Mouse (Mus musculus): ENCODE measurements around the gene Lats1. TPM values are rescaled to one million over a fixed set of nuclear protein-coding genes. Genes with fewer than 3 reads are reported as not detected.
A peak's percentile ranks its signal among the peaks of the same experiment; 100 is the strongest.

The Lats1 gene
- total and polyA plus RNA-seq, 3 experiments: 11.1 to 73.4 (median 17.8) TPM

GRCm38 (mm10) chr10:7651057-7651456 lies 30.0 kb upstream of the Lats1 start:
- TF ChIP-seq MXI1 (IDR thresholded peaks at IDR 0.05; ENCODE audit: low read depth, low read length) (no peak), RAD21 (IDR thresholded peaks at IDR 0.05; ENCODE audit: low read depth, low read length) (no peak)
- peaks cover 1 to 18% of the 10 kb centered on the region in 2 experiments for H3K36me3 ChIP-seq (ENCODE audit: control insufficient read depth in 1 of 2, insufficient read depth in 2 of 2, low read length in 2 of 2)
- H3K4me1 ChIP-seq (ENCODE audit: control insufficient read depth in 1 of 2, insufficient read depth in 2 of 2, low read length in 2 of 2): no peaks in the 10 kb centered on the region
- peaks cover 43% of the 10 kb centered on the region for H3K79me2 ChIP-seq (ENCODE audit: control insufficient read depth, insufficient read depth, low read length, poor library complexity)
- no peak overlapping the region for H3K27ac ChIP-seq (ENCODE audit: control insufficient read depth, low read depth, low read length)
- H3K9me3 ChIP-seq (replicated peaks; ENCODE audit: insufficient read depth, low read length): no peaks in the 10 kb centered on the region
- no peaks in the 10 kb centered on the region for H3K27me3 ChIP-seq (ENCODE audit: control insufficient read depth in 1 of 2, insufficient read depth in 2 of 2, low read length in 2 of 2)
- H3K4me3 ChIP-seq (ENCODE audit: control insufficient read depth in 1 of 2, insufficient read depth in 1 of 2, low read depth in 2 of 2, low read length in 2 of 2): no peak overlapping the region
- no peak for DNase-seq (ENCODE audit: low read depth, low spot score)
- H3K9ac ChIP-seq (ENCODE audit: control insufficient read depth, low read depth, low read length, poor library complexity, severe bottlenecking): no peak overlapping the region

GRCm38 (mm10) chr10:7662471-7663141 lies 18.4 kb upstream of the Lats1 start:
- Histone ChIP-seq H3K9ac (ENCODE audit: control insufficient read depth, low read depth, low read length, poor library complexity, severe bottlenecking) (peak overlapping the region; percentile 90), H3K36me3 (ENCODE audit: control insufficient read depth in 1 of 2, insufficient read depth in 2 of 2, low read length in 2 of 2) (peaks cover 1 to 29% of the 10 kb centered on the region in 2 experiments; a peak in 3 of 4 replicates), H3K9me3 (replicated peaks; ENCODE audit: insufficient read depth, low read length) (no peaks in the 10 kb centered on the region), H3K4me3 (ENCODE audit: control insufficient read depth in 1 of 2, insufficient read depth in 1 of 2, low read depth in 2 of 2, low read length in 2 of 2) (peak overlapping the region; percentile 76 to 87), H3K27me3 (ENCODE audit: control insufficient read depth in 1 of 2, insufficient read depth in 2 of 2, low read length in 2 of 2) (no peaks in the 10 kb centered on the region), H3K4me1 (ENCODE audit: control insufficient read depth in 1 of 2, insufficient read depth in 2 of 2, low read length in 2 of 2) (peaks cover 5 to 8% of the 10 kb centered on the region in 2 experiments), H3K27ac (ENCODE audit: control insufficient read depth, low read depth, low read length) (peak overlapping the region; percentile 93), H3K79me2 (ENCODE audit: control insufficient read depth, insufficient read depth, low read length, poor library complexity) (peaks cover 49% of the 10 kb centered on the region)
- TF ChIP-seq E2F4 (IDR thresholded peaks at IDR 0.05; ENCODE audit: borderline replicate concordance, low read depth, low read length) (peak; percentile 49; the same call in 1 of the 2 replicates), MAZ (IDR thresholded peaks at IDR 0.05; ENCODE audit: low read depth, low read length) (peak; percentile 95), GATA1 (IDR thresholded peaks at IDR 0.05; ENCODE audit: low read depth, low read length) (peak; percentile 90), ETS1 (IDR thresholded peaks at IDR 0.05; ENCODE audit: low read depth, low read length) (0 out of 2 replicates have a peak, but pooled peaks have one; percentile 3), ZNF384 (IDR thresholded peaks at IDR 0.05; ENCODE audit: low read depth, low read length) (peak; percentile 58; the same call in 1 of the 2 replicates), SIN3A (IDR thresholded peaks at IDR 0.05; ENCODE audit: low read length) (peak; percentile 81), MXI1 (IDR thresholded peaks at IDR 0.05; ENCODE audit: low read depth, low read length) (peak; percentile 59), TBP (IDR thresholded peaks at IDR 0.05; ENCODE audit: low read depth, low read length) (peak; percentile 71), TCF12 (IDR thresholded peaks at IDR 0.05; ENCODE audit: low read depth, low read length) (peak; percentile 21; the same call in 1 of the 2 replicates), NELFE (IDR thresholded peaks at IDR 0.05; ENCODE audit: low read depth, low read length) (no peak; the same call in 1 of the 2 replicates), POLR2A (IDR thresholded peaks at IDR 0.05; ENCODE audit: control insufficient read depth in 1 of 2, insufficient read depth in 1 of 2, low read depth in 1 of 2, low read length in 2 of 2, poor library complexity in 1 of 2) (no peak; a peak in 2 of 4 replicates), EP300 (IDR thresholded peaks at IDR 0.05; ENCODE audit: low read depth in 1 of 2, low read length in 2 of 2) (peak in 1 of 2 experiments; percentile 59; a peak in 1 of 4 replicates), UBTF (IDR thresholded peaks at IDR 0.05; ENCODE audit: borderline replicate concordance, insufficient read depth, low read depth, low read length) (0 out of 2 replicates have a peak, but pooled peaks have one; percentile 75), USF1 (IDR thresholded peaks at IDR 0.05; ENCODE audit: low read depth, low read length) (no peak), CTCF (IDR thresholded peaks at IDR 0.05 in 2 of 3, conservative IDR thresholded peaks at IDR 0.05 in 1 of 3; ENCODE audit: control insufficient read depth in 1 of 3, insufficient read depth in 1 of 3, low read depth in 2 of 3, low read length in 3 of 3, poor library complexity in 1 of 3, severe bottlenecking in 1 of 3) (0 out of 6 replicates have a peak, but pooled peaks of 1 of the 3 experiments have one; percentile 1)
- DNase-seq (ENCODE audit: low read depth, low spot score): peak; percentile 90
